19 mouse cellular contexts compared by ENCODE assay signal in genomic region chr8:90245828-90246227, GRCm38 (mm10).
A peak's percentile ranks its signal among the peaks of the same experiment; 100 is the strongest.
DNase-seq lines count a peak whose midpoint lies in the region; ATAC-seq and TF ChIP-seq lines count a peak whose summit lies in the region.
"Had no signal": no experiment of that assay in that cellular context is flagged by ENCODE, and none has a peak within 500 bp of the region (broad histone marks: within the 10 kb centered on the region; RNA-seq: fewer than 3 reads in every experiment).

No protein-coding gene starts in this region.

- H3K4me3 ChIP-seq in neural tube, embryonic 13.5 days: no peak overlapping the region
- no peak overlapping the region for H3K4me3 ChIP-seq in neural tube, embryonic 15.5 days (replicated peaks)
- no peak overlapping the region for H3K4me3 ChIP-seq in midbrain, embryonic 12.5 days
- no peak overlapping the region for H3K4me3 ChIP-seq in heart, adult 2 months
- H3K4me3 ChIP-seq in kidney, adult 2 months (ENCODE audit: insufficient read depth, low read depth, low read length): no peak overlapping the region
- H3K4me3 ChIP-seq: layer of hippocampus, adult 2 months had no signal

- no peaks in the 10 kb centered on the region for H3K79me2 ChIP-seq in heart, adult 2 months (replicated peaks; ENCODE audit: control insufficient read depth, insufficient read depth, low read length)

- TF ChIP-seq POLR2A in heart, adult 2 months (IDR thresholded peaks at IDR 0.05; ENCODE audit: insufficient read depth, low read depth, low read length): no peak
- TF ChIP-seq POLR2A in kidney, adult 2 months (IDR thresholded peaks at IDR 0.05; ENCODE audit: low read depth, low read length): no peak

- no peak overlapping the region for H3K9ac ChIP-seq in neural tube, embryonic 13.5 days
- no peak overlapping the region for H3K9ac ChIP-seq in neural tube, embryonic 15.5 days (replicated peaks)
- no peak overlapping the region for H3K9ac ChIP-seq in midbrain, embryonic 12.5 days (replicated peaks)
- no peak overlapping the region for H3K9ac ChIP-seq in heart, adult 2 months (ENCODE audit: low read depth, low read length)

- no peak for ATAC-seq in neural tube, embryonic 13.5 days (ENCODE audit: low read depth)
- no peak for ATAC-seq in neural tube, embryonic 15.5 days (ENCODE audit: low FRiP score)
- ATAC-seq in midbrain, embryonic 12.5 days (ENCODE audit: low FRiP score, low read depth): no peak

- intact Hi-C loops in heart, adult 2 months (cut with DNase I): no loop called here

- DNase-seq in embryo, embryonic 11 days: peak; percentile 47
- no peak for DNase-seq in embryo, embryonic 9.5 days (ENCODE audit: extremely low spot score)
- no peak for DNase-seq in heart, adult 2 months
- DNase-seq in heart, adult 8-10 months (ENCODE audit: low spot score): no peak
- no peak for DNase-seq in kidney, adult 2 months
- DNase-seq: adrenal gland, adult 2 months; cerebellum, postnatal 36 days; heart, adult 18-20 months; heart, postnatal 10 days; left cerebral cortex, postnatal 4 days; lung, adult 2 months; lung, postnatal 4 days; thymus, adult 2 months had no signal

- H3K27ac ChIP-seq in neural tube, embryonic 13.5 days (replicated peaks): peak overlapping the region; percentile 73
- H3K27ac ChIP-seq in neural tube, embryonic 15.5 days (replicated peaks): no peak overlapping the region; the same call in 1 of the 2 replicates
- peak overlapping the region; percentile 67 for H3K27ac ChIP-seq in midbrain, embryonic 12.5 days (replicated peaks)
- no peak overlapping the region for H3K27ac ChIP-seq in heart, adult 2 months
- H3K27ac ChIP-seq in kidney, adult 2 months (ENCODE audit: insufficient read depth, low read depth, low read length): no peak overlapping the region
- H3K27ac ChIP-seq: kidney, postnatal 0 days; layer of hippocampus, adult 2 months had no signal

- H3K4me1 ChIP-seq in neural tube, embryonic 13.5 days (replicated peaks): peaks cover 68% of the 10 kb centered on the region
- H3K4me1 ChIP-seq in neural tube, embryonic 15.5 days: peaks cover 21% of the 10 kb centered on the region
- H3K4me1 ChIP-seq in midbrain, embryonic 12.5 days: peaks cover 36% of the 10 kb centered on the region
- H3K4me1 ChIP-seq in heart, adult 2 months (ENCODE audit: control insufficient read depth, insufficient read depth, low read length): no peaks in the 10 kb centered on the region
- H3K4me1 ChIP-seq in kidney, adult 2 months (ENCODE audit: control insufficient read depth, insufficient read depth, low read length): no peaks in the 10 kb centered on the region; the same call in 1 of the 2 replicates

- no peak for TF ChIP-seq EP300 in heart, adult 2 months (IDR thresholded peaks at IDR 0.05; ENCODE audit: insufficient read depth, low read depth, low read length)

- peaks cover 18% of the 10 kb centered on the region for H3K36me3 ChIP-seq in neural tube, embryonic 13.5 days
- H3K36me3 ChIP-seq in neural tube, embryonic 15.5 days: no peaks in the 10 kb centered on the region
- H3K36me3 ChIP-seq in midbrain, embryonic 12.5 days: peaks cover 27% of the 10 kb centered on the region
- H3K36me3 ChIP-seq in heart, adult 2 months (ENCODE audit: control insufficient read depth, insufficient read depth, low read length): no peaks in the 10 kb centered on the region
- H3K36me3 ChIP-seq in kidney, adult 2 months (ENCODE audit: control insufficient read depth, insufficient read depth, low read length): no peaks in the 10 kb centered on the region

- no peaks in the 10 kb centered on the region for H3K9me3 ChIP-seq in neural tube, embryonic 13.5 days
- H3K9me3 ChIP-seq in neural tube, embryonic 15.5 days (replicated peaks): no peaks in the 10 kb centered on the region
- no peaks in the 10 kb centered on the region for H3K9me3 ChIP-seq in midbrain, embryonic 12.5 days

- no peak overlapping the region for H3K4me2 ChIP-seq in neural tube, embryonic 13.5 days
- no peak overlapping the region for H3K4me2 ChIP-seq in neural tube, embryonic 15.5 days
- H3K4me2 ChIP-seq in midbrain, embryonic 12.5 days (replicated peaks): no peak overlapping the region

- H3K27me3 ChIP-seq in neural tube, embryonic 13.5 days: no peaks in the 10 kb centered on the region
- no peaks in the 10 kb centered on the region for H3K27me3 ChIP-seq in neural tube, embryonic 15.5 days (replicated peaks)
- no peaks in the 10 kb centered on the region for H3K27me3 ChIP-seq in midbrain, embryonic 12.5 days
- H3K27me3 ChIP-seq in heart, adult 2 months (ENCODE audit: control insufficient read depth, insufficient read depth, low read length): no peaks in the 10 kb centered on the region
- H3K27me3 ChIP-seq in kidney, adult 2 months (replicated peaks; ENCODE audit: control insufficient read depth, insufficient read depth, low read length): no peaks in the 10 kb centered on the region
- H3K27me3 ChIP-seq: CH12.LX had no signal

- TF ChIP-seq CTCF in heart, adult 2 months (IDR thresholded peaks at IDR 0.05): no peak
- no peak for TF ChIP-seq CTCF in kidney, adult 2 months (conservative IDR thresholded peaks at IDR 0.05; ENCODE audit: insufficient read depth, insufficient read length, low read depth, low read length)

- 33% methylated on average over 3 of the region's 3 CpGs for WGBS in neural tube, embryonic 13.5 days
- WGBS in neural tube, embryonic 15.5 days: 25% methylated on average over 3 of the region's 3 CpGs
- WGBS in midbrain, embryonic 12.5 days: 23% methylated on average over 3 of the region's 3 CpGs
- WGBS in heart, adult 2 months: 89% methylated on average over 3 of the region's 3 CpGs
- 98% methylated on average over 3 of the region's 3 CpGs for WGBS in kidney, adult 2 months

Comparison
In these comparisons a context has a peak if more than half of its experiments do, and no peak if none do; other contexts are left out.
1. H3K27ac ChIP-seq: peak in neural tube, embryonic 13.5 days (single experiment) and midbrain, embryonic 12.5 days (single experiment); none in neural tube, embryonic 15.5 days (single experiment), heart, adult 2 months (single experiment) and kidney, adult 2 months (single experiment).